Mouse (Mus musculus): ENCODE results near the gene Gorasp1. TPM values are rescaled to one million over a fixed set of nuclear protein-coding genes. Genes with fewer than 3 reads are reported as not detected.

Gene Gorasp1
- polyA plus RNA-seq, 2 experiments, result 6.1 to 9.1 TPM

DNA sequence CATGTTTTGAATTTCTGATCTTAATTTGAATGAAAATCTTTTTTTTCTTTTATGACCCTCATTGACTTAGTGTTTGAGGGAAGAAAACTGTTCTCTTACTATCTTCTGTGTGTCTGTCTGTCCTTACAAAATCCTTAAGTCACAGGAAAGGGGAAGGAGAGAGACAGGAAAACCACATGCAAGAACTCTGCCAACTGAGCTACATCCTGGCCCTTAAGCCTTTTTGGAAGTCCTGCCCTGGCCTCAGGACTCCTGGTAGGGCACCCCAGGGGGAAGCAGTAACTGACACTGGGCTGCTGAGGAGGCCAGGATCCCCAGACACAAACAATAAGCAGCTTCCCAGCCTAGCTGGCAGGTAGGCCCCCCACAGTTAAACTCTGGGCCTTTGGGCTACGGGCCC is 6.0 kb upstream of the Gorasp1 start:
- TF ChIP-seq EP300 (IDR thresholded peaks at IDR 0.05; ENCODE audit: low read depth) (no peak), CTCF (IDR thresholded peaks at IDR 0.05; ENCODE audit: low read depth) (no peak)
- no peak overlapping the region for H3K27ac ChIP-seq
- ATAC-seq (ENCODE audit: insufficient read depth) (no peak), DNase-seq (ENCODE audit: low read depth in 3 of 3, low spot score in 3 of 3) (no peak)
- no peaks in the 10 kb centered on the region for H3K36me3 ChIP-seq (replicated peaks; ENCODE audit: control insufficient read depth, insufficient read depth, low read depth)
- WGBS (ENCODE audit: insufficient replicate concordance), result 50% methylated on average over 1 of the region's 1 CpGs
- H3K27me3 ChIP-seq (ENCODE audit: control insufficient read depth, insufficient read depth, low read length), result no peaks in the 10 kb centered on the region
- no peak overlapping the region for H3K9ac ChIP-seq (replicated peaks)
- H3K4me2 ChIP-seq (ENCODE audit: low read depth), result no peak overlapping the region
- no peaks in the 10 kb centered on the region for H3K9me3 ChIP-seq (ENCODE audit: control insufficient read depth, low read length)
- H3K4me1 ChIP-seq (replicated peaks; ENCODE audit: control insufficient read depth in 2 of 2, insufficient read depth in 2 of 2, low read length in 1 of 2), result no peaks in the 10 kb centered on the region
- no peak overlapping the region for H3K4me3 ChIP-seq (ENCODE audit: insufficient read depth in 1 of 2, low read depth in 2 of 2, low read length in 2 of 2)

DNA sequence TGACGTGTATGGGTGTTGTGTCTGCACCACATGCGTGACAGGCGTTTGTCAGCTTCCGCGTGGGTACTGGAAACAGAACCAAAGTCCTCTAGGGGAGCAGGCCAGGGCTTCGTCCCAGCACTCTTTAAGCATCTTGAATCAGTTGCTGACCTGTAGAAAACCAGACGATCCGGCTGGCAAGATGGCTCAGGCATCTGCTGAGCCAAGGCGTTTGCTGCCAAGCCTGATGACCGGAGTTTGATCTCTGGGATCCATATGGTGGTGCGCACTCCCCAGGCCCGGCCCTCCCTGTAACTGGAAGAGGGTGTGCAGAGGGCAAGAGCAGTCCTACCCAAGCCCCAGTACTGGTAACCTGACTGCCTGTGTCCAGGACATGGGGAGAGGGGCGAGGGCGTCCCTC is 4.5 kb upstream of the Gorasp1 start:
- Histone ChIP-seq H3K9ac (replicated peaks) (no peak overlapping the region), H3K9me3 (ENCODE audit: control insufficient read depth, low read length) (no peaks in the 10 kb centered on the region), H3K36me3 (replicated peaks; ENCODE audit: control insufficient read depth, insufficient read depth, low read depth) (no peaks in the 10 kb centered on the region), H3K4me3 (ENCODE audit: insufficient read depth in 1 of 2, low read depth in 2 of 2, low read length in 2 of 2) (no peak overlapping the region), H3K27ac (no peak overlapping the region), H3K27me3 (ENCODE audit: control insufficient read depth, insufficient read depth, low read length) (no peaks in the 10 kb centered on the region), H3K4me1 (replicated peaks; ENCODE audit: control insufficient read depth in 2 of 2, insufficient read depth in 2 of 2, low read length in 1 of 2) (peaks cover 0 to 5% of the 10 kb centered on the region in 2 experiments; a peak in 1 of 4 replicates), H3K4me2 (ENCODE audit: low read depth) (no peak overlapping the region)
- no peak for ATAC-seq (ENCODE audit: insufficient read depth)
- DNase-seq (ENCODE audit: low read depth in 3 of 3, low spot score in 3 of 3), result no peak
- TF ChIP-seq CTCF (IDR thresholded peaks at IDR 0.05; ENCODE audit: low read depth), result no peak
- no peak for TF ChIP-seq EP300 (IDR thresholded peaks at IDR 0.05; ENCODE audit: low read depth)
- 83% methylated on average over 14 of the region's 14 CpGs for WGBS (ENCODE audit: insufficient replicate concordance)

DNA sequence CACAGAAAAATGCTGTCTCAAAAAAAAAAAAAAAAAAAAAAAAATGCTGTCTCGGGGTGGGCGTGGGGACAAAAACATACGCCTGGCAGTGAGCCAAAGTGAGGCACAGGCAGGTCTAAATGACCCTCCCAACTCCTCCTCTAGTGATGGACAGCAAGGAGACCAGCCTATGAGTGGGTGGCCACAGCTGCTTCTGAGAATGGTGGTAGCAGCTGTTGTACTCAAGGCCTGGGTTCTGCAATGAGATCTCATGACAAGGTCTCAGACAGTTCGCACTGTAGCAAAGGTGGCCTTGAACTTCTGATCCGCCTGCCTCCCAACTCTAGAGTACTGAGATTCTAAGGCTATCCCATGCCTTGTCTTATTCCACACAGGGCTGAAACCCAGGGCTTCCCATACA is 4.0 kb upstream of the Gorasp1 start:
- Histone ChIP-seq H3K4me1 (replicated peaks; ENCODE audit: control insufficient read depth in 2 of 2, insufficient read depth in 2 of 2, low read length in 1 of 2) (peaks cover 0 to 6% of the 10 kb centered on the region in 2 experiments; a peak in 2 of 4 replicates), H3K9ac (replicated peaks) (no peak overlapping the region), H3K27ac (no peak overlapping the region), H3K4me3 (ENCODE audit: insufficient read depth in 1 of 2, low read depth in 2 of 2, low read length in 2 of 2) (no peak overlapping the region), H3K4me2 (ENCODE audit: low read depth) (no peak overlapping the region), H3K9me3 (ENCODE audit: control insufficient read depth, low read length) (no peaks in the 10 kb centered on the region), H3K36me3 (replicated peaks; ENCODE audit: control insufficient read depth, insufficient read depth, low read depth) (no peaks in the 10 kb centered on the region), H3K27me3 (ENCODE audit: control insufficient read depth, insufficient read depth, low read length) (no peaks in the 10 kb centered on the region)
- ATAC-seq (ENCODE audit: insufficient read depth) (no peak), DNase-seq (ENCODE audit: low read depth in 3 of 3, low spot score in 3 of 3) (no peak)
- no peak for TF ChIP-seq CTCF (IDR thresholded peaks at IDR 0.05; ENCODE audit: low read depth)
- no peak for TF ChIP-seq EP300 (IDR thresholded peaks at IDR 0.05; ENCODE audit: low read depth)
- 64% methylated on average over 5 of the region's 5 CpGs for WGBS (ENCODE audit: insufficient replicate concordance)

DNA sequence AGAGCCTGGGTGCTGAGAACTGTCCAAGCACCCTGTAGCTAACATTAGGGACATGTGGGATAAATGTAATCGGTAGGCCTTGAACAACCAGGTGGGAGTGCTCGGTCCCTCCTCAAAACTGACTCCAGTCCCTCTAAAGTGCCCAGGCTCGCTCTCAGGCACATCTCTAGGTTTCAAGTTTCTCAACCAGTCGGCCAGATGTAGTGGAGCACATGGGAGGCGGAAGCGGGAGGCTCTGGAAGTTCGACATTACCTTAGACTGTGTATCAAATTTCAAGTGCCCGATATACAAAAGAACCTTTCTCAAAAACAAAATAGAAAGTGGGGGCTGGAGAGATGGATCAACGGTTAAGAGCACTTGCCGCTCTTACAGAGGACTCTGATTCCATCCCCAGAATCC is 2.3 kb upstream of the Gorasp1 start:
- no peak for TF ChIP-seq CTCF (IDR thresholded peaks at IDR 0.05; ENCODE audit: low read depth)
- no peak for TF ChIP-seq EP300 (IDR thresholded peaks at IDR 0.05; ENCODE audit: low read depth)
- DNase-seq (ENCODE audit: low read depth in 3 of 3, low spot score in 3 of 3) (no peak), ATAC-seq (ENCODE audit: insufficient read depth) (no peak)
- no peaks in the 10 kb centered on the region for H3K36me3 ChIP-seq (replicated peaks; ENCODE audit: control insufficient read depth, insufficient read depth, low read depth)
- no peak overlapping the region for H3K4me3 ChIP-seq (ENCODE audit: insufficient read depth in 1 of 2, low read depth in 2 of 2, low read length in 2 of 2)
- peaks cover 4 to 14% of the 10 kb centered on the region in 2 experiments; a peak in 3 of 4 replicates for H3K4me1 ChIP-seq (replicated peaks; ENCODE audit: control insufficient read depth in 2 of 2, insufficient read depth in 2 of 2, low read length in 1 of 2)
- H3K27ac ChIP-seq, result no peak overlapping the region
- H3K27me3 ChIP-seq (ENCODE audit: control insufficient read depth, insufficient read depth, low read length), result no peaks in the 10 kb centered on the region
- WGBS (ENCODE audit: insufficient replicate concordance), result 74% methylated on average over 10 of the region's 10 CpGs
- no peaks in the 10 kb centered on the region for H3K9me3 ChIP-seq (ENCODE audit: control insufficient read depth, low read length)
- no peak overlapping the region for H3K9ac ChIP-seq (replicated peaks)
- H3K4me2 ChIP-seq (ENCODE audit: low read depth), result no peak overlapping the region

DNA sequence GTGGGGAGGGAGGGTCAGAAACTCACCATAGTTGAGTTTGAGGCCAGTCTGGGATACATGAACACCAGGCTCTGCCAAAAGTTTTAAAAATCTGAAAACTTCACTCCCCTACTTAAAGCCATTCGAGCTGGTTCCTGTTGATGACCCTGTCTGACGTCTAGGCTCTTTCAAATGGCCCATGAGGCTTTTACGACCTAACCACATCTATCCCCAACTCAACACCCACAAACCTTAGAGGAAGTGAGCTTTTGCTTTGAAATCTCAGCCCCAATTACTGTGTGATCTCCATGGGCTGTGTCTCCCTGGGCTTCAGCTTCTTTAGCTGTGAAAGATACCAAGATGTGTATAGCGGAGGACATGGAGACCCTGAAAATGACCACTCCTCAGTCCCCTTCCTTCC is 1.1 kb upstream of the Gorasp1 start:
- no peaks in the 10 kb centered on the region for H3K27me3 ChIP-seq (ENCODE audit: control insufficient read depth, insufficient read depth, low read length)
- 22% methylated on average over 4 of the region's 4 CpGs for WGBS (ENCODE audit: insufficient replicate concordance)
- peaks cover 4 to 14% of the 10 kb centered on the region in 2 experiments; a peak in 3 of 4 replicates for H3K4me1 ChIP-seq (replicated peaks; ENCODE audit: control insufficient read depth in 2 of 2, insufficient read depth in 2 of 2, low read length in 1 of 2)
- no peak overlapping the region for H3K9ac ChIP-seq (replicated peaks)
- H3K4me3 ChIP-seq (ENCODE audit: insufficient read depth in 1 of 2, low read depth in 2 of 2, low read length in 2 of 2), result no peak overlapping the region
- no peaks in the 10 kb centered on the region for H3K36me3 ChIP-seq (replicated peaks; ENCODE audit: control insufficient read depth, insufficient read depth, low read depth)
- H3K9me3 ChIP-seq (ENCODE audit: control insufficient read depth, low read length), result no peaks in the 10 kb centered on the region
- no peak for ATAC-seq (ENCODE audit: insufficient read depth)
- no peak overlapping the region for H3K27ac ChIP-seq
- DNase-seq (ENCODE audit: low read depth in 3 of 3, low spot score in 3 of 3), result no peak
- no peak overlapping the region for H3K4me2 ChIP-seq (ENCODE audit: low read depth)
- no peak for TF ChIP-seq CTCF (IDR thresholded peaks at IDR 0.05; ENCODE audit: low read depth)

Data from liver, embryonic 14.5 days (tissue).